Mouse (Mus musculus): ENCODE measurements around the gene E130116L18Rik.

GRCm38 (mm10) chr5:25222752-25223702 lies at the start of gene E130116L18Rik:
- TF ChIP-seq ZC3H11A (IDR thresholded peaks at IDR 0.05; ENCODE audit: borderline replicate concordance, low read depth, low read length) (no peak), MAFK (IDR thresholded peaks at IDR 0.05; ENCODE audit: insufficient read depth, low read depth, low read length) (no peak)
